Mouse (Mus musculus) lung, postnatal 10 days (tissue): ENCODE results near the gene 4930579F01Rik.

Source experiments
- DNase-seq: peaks from one replicate; pipeline ENCODE4 v3.0.0; 2021

The 4930579F01Rik gene

DNA sequence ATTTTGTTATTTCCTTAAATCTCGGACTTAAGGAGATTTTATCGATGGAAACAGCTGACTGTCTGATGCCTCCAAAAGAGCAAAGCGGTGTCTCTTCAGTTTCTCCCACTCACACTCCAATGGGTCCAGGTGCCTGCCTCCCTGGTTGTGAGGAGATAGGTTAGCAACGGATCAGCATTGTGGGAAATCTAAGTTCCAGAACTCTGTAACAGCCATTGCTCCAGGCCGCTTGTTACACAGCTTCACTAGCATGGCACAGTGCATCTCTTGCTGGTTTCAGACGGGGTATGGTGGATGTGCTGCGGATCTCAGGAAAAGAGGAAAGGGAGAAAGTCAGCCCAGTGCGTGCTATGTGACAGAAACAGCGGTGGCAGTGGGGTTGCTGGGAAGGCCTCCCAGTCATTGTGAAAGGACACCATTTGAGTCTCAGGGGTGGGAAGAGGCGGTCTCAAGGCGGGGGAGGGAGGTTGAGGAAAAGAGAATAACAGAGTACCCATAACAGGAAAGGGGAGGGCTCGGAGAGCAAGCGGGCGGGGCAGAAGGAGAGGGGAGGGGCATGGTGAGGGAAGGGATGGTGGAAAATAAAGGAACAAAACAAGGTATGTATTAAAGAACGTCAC is at the start of gene 4930579F01Rik:
4930579F01Rik (minus strand) TSS at position 143 of the 620 bp plus-strand sequence.
- peak; percentile 18 for DNase-seq

DNA sequence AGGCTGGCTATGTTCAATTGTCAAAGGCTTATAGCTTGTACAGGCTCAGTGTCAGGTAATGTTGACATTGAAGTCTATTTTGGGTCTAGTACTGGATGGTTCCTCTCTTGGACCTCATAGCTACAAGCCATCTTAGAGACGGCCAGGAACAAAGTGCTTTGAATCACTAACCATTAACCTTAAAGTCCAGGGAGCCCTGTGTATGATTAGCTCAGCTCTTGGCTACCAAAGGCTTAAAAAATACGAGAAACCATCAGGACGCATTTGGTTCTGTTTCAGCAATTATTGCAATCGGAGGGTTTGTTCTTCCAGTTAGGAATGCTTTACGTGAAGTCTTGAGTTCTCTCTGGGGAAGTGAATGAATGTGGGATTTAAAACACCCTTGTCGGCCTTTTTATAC is 49.3 kb upstream of the 4930579F01Rik start:
- DNase-seq = no peak

DNA sequence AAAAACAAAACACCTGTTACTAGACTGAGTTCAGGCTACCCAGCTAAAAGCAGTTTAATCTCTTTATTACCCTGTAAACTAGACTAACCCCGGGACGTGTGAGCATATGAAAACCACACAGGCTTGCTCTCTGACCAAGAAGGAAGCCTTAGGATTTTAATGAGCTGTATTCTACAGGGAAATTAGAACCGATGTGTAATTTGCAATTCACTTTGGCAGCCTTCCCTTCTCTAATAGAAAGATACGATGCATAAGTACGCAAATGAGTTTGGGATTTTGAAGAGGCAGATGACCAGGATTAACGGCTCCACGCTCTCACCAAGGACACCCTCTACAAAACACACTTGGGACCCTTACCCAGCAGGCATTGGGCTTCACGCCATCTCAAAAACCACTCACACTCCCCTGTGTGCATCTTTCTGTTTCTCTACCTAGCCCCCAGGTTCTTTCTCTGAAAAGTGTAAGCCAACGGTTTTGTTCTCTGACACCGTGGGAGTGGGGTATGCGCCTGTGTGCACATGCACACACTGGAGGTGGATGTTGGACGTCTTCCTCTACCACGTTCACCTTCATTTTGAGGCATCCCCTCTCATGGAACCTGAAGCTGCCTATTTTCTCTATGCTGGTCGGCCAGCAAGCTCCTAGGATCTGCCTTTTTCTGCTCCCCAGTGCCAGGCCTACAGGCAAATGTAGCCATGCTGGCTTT is 48.5 kb upstream of the 4930579F01Rik start:
- no peak for DNase-seq

DNA sequence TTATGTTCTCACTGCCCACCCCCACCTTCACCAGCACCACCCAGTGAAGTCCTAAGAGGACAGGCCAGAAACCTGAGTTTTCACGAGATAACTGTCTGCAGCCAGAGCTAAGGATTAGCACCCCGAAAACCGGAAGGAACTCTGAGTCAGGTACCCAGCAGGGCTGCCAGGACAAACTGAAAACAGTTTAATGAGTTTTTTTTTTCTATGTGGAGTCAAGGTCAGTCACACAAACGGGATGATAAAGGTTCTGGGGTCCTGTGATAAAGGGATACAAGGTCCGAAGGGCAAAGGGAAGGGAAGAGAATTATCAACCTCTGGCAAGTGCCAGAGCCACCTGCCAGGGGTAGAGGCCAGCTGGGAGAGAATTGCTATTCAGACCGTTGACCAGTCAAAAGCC is 47.7 kb upstream of the 4930579F01Rik start:
- no peak for DNase-seq

DNA sequence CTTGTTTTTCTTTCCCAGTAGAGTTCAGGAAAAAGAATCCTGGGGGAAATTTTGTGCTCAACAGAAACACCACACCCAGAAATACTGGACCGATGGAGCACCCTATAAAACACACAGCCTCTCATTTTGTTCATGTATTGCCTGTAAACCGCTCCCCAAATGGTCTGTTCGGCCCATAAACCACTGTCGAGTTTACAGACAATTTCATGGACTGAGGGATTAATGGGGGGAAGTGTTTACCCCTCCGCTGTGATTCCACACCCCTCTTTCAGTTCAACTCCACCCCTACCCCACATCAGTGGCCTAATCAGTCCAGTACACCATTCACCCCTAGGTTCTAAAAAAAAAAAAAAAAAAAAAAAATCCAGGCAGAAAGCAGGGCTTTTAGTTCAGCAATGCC is 47.3 kb upstream of the 4930579F01Rik start:
- no peak for DNase-seq

DNA sequence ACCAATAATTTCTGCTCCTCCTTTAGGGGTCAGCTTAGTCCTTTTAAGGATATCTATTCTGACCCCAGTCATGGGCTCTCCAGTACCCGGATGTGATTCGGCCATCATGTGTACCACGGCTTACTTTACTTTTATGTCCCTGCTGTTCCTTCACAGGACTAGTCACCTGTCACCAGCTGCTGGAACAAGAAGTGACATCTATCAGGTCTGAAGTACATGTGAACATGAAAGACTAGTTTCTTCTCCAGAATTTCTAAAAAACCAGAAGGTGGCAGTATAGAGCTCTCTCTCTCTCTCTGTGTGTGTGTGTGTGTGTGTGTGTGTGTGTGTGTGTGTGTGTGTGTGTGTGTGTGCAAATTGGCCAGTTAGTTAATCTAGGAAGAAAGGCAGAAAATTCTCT is 46.8 kb upstream of the 4930579F01Rik start:
- peak; percentile 11 for DNase-seq

DNA sequence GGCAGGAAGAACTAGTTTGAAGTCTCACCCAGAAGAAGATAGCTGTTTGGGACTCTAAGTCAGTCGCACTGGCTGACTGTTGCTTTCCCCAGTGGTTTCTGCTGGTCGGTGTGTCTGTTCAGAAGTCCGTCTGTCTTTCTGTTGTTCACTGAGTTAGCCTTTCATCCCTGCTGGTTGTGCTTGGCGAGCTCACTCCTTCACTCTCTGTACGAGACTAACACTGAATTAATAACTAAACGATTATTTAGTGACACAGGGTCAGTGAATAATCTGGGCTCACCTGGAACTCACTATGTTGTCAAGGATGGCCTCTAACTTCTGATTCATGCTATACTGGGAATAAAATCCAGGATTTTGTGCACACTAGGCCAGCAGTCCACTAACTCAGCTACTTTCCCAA is 45.8 kb upstream of the 4930579F01Rik start:
- no peak for DNase-seq

DNA sequence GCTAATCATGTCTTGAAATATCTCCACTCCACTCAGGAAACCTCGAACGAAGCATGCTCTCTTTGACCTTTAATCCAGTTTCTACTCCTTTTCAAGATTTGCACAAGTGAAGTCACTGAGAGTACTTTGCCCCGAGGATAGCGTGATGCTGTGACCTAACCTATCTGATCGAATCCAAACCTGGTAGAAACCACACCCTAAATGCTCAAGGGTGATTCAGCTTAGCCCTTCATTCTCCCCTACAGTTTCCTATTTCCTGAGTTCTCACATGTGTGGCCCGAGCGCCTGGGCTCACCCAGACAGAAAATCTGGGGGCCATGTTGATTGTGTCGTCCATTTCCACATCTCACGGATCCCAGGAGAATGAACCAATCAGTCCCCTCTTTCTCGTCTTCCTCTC is 44.4 kb upstream of the 4930579F01Rik start:
- DNase-seq = no peak

DNA sequence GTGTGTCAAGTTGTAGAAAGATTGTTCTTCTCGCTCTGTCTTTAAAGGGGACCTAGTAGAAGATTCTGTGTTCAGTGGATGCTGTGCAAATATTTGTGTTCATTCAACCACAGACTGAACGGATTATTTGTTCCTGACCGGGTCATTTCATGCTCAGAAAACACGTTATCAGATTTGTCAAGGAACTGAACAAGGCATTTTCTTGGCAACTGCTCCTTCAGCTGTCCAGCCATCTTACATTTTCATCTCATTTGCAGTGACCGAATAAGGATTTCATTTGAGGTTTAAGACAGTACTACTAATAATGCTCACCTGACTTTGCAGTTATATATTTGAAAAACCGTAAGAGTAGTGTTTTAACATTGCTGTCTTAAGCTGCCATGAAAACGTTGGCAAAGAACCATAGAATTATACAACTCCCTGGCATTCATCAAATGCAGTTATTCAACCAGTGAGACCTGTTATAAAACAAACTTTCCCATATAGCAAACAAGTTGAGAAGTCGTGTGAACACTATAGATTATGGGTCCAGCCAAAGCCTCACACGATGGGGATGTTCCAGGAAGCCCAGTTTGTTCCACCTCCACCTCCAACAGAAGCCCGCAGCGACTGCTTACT is 43.0 kb upstream of the 4930579F01Rik start:
- no peak for DNase-seq

DNA sequence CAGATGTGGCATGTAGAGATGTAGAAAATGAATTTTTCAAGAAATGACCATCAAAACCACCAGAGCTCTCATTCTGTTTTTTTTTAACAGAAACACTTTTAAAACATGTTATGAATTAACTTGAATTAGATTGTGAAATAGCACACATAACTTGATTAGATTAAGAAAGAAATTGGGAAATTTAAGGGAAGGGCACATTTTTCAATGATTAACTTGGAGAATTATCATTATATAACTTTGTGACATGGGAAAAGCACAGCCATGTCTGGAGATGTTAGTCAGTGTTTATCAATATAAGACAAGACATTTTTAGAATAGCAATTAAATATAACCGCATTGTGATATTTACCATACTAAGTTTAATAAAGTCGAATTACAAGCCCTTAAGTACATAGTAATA is 37.9 kb upstream of the 4930579F01Rik start:
- no peak for DNase-seq

DNA sequence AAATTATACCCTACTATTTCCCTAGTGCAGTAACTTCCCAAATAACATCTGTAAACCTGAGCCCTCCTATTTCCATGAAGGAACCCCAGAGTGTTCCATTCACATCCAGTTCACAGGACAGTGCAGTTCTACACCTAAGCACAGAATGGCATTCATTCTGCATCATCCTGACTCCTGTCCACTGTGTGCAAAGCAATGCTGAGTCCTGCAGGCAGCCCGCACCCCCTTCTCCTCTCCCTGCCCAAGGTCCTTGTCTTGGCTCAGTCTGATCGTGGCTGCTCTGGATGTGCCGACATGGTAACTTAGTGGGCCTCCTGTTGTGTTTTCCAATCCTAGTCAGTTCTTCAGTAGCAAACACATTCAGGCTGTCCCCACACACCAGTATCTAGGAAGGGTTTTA is 36.6 kb upstream of the 4930579F01Rik start:
- no peak for DNase-seq

DNA sequence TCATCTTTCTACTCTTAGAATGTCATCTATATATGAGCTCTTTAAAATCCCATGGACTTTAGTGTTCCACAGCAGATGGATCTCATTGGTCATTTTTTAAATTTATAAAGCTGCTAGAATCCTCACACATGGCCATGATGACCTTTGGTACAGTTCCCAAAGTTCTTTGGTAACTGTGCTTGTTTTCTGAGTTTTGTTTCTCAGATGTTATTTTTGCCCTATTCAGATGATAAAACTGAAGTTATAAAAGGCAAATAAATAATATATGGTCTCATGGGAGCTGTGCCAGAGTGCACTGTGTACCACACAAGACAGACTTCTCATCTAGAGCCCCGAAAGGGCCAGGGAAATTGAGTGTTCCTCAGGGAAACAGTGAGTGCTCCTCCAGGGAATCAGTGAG is 35.8 kb upstream of the 4930579F01Rik start:
- no peak for DNase-seq

DNA sequence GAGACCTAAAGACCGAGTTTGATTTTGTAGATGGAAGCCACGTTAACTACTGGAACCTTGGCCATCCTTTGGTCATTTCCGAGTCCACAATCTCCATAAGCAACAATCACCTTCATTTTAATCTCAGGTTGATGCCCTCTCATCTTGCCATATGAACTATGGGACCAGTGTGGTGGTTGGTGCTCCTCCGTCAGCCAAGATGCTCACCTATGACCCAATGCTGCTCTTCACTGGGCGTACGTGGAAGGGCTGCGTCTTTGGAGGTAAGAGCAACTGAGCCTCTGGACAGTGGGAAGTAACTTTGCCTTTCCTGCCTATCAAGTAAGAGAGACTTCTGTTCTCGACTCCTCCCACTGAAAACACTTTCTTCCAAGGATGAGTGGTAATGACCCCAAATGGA is 34.2 kb upstream of the 4930579F01Rik start:
- no peak for DNase-seq

DNA sequence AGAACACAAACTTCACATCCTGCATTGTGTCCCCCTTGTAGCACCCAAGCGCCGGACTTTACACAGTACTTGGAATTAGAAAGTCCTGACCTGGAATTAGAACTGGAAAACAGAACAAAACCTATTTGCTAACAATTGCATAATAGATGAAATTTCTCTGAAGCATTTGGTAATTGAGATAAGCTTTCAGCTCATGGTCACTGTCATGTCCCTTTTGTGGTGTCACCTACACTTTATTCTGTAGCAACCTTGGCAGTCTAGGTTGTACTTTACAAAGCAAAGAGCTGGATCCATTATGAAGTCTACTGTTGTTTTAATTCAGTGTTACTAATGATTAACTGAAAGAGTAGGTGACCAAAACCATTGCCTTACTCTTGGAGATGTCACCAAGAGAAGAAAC is 33.5 kb upstream of the 4930579F01Rik start:
- no peak for DNase-seq

DNA sequence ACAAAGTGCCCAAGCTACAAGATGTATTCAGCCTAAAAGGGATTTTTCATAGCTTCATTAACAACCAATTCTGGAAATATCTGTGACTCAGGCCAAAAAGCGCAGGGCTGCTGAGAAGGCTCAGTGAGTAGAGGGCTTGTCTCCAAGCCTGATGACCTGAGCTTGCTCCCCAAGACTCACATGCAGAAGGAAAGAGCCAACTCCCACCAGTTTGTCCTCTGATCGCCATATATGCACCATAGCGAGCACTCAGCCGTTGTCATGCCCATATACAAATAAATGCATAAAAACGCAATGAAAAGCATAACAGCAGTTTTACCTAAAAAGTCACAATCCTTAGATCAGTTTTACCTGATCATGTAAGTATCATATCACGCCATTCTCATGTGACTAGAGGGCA is 32.9 kb upstream of the 4930579F01Rik start:
- DNase-seq = no peak

DNA sequence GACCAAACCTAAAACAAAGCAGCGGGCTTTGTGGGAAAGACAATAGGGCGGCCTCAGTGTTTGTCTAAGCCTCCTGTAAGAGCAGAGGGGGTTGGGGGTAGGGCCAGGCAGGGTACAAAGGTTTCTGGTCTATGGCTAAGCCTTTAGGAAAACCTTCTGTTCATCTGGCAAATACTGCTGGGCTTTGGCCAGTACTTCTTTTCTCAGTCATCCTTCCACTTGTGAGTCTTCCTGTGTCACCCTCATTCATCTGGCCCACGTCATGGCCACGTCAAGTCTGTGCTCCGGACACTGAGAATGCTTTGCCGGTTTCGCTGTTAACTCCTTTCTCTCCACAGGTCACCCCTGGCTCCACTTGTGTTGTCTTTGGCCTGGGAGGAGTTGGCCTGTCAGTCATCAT is 32.2 kb upstream of the 4930579F01Rik start:
- DNase-seq = peak; percentile 46

DNA sequence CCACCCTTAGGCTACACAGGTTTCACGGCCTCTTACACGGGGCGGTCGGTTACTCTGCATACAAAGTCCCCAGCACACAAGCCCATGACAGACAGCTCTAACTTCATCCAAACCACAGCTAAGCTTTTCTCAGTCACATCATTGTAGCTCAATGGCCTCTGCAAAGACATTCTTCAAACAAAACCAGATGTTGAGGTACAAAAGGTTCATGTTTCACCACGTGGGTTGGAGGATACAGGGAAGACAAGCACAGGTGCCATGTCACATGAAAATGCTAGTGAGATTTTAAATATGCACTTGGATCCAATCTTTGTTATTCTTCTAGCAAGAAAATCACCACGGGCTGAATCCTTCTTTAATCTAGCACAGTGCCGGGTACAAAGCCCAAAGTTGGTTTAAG is 31.7 kb upstream of the 4930579F01Rik start:
- no peak for DNase-seq

DNA sequence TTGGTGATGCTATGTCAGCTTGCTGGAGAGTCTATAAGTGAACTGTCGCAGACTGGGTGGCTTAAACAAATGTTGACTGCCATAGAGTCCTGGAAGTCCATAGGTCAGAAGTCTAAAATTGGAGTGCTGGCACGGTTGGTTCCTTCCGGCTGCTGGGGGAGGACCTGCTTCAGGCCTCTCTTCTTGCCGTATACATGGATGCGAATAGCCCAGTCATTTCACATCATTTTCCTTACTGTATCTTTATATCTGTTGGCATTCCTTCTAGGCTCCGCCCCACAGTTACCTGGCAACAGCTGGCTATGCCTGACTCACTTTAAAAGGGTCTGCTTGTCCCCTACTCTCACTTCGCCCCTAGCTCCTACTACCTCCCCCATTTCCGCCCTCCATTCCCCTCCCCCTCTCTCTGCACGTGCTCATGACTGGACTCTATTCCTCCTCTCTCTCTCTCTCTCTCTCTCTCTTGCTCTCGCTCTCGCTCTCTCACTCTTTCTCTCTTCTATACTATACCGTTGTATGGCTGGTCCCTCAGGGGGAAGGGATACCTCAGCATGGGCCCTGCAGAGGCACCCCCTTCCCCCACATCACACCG is 30.8 kb upstream of the 4930579F01Rik start:
- DNase-seq = no peak

DNA sequence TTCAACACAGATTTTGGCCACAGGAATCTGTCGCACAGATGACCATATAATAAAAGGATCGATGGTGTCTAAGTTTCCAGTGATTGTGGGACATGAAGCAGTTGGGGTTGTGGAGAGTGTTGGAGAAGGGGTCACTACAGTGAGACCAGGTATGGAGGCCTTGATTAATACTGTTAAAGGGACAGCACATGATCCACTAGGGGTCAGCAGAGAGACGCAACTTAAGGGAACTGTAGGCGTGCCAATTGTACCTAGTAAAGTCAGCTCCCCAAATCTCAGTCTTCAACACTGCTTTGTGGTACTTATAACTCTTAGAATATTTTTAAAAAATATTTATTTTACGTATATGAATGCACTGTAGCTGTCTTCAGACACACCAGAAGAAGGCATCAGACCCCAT is 29.3 kb upstream of the 4930579F01Rik start:
- DNase-seq = peak; percentile 82

DNA sequence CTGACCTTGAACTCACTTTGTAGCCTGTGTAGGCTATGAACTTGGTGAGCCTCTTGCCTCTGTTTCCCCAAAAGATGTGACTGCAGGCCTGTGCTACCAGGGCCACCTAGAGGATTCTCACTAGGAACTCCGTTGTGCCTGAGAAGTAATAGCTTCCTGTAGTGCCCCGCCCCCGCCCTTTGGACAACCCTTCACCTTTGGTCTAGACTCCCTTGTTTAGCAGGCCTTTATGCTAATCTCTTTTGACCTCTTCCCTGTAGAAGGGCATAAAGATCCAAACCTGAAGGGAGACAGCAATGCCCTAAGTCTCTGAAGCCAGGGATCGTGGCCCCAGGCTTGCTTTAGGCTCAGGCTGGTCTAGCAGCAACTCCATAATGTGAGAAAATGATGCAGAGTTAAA is 28.9 kb upstream of the 4930579F01Rik start:
- no peak for DNase-seq

DNA sequence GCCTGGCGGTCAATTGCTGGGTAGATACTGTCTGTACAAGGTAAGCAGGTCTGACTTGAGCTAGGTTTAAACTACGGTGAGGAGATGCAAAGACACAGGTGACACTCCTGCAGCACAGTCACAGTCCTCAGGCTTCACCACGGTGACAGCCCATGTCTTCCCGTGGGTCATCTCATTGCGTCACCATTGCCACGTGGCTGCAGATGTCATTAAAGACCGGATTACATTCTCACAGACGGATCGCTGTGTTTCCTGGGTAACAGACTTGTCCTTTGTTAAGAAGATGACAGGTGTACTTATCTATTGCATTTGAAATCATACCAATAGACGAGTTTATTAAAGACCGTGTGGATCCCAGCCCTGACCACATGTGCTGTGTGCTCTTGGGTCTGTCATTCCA is 27.5 kb upstream of the 4930579F01Rik start:
- no peak for DNase-seq

DNA sequence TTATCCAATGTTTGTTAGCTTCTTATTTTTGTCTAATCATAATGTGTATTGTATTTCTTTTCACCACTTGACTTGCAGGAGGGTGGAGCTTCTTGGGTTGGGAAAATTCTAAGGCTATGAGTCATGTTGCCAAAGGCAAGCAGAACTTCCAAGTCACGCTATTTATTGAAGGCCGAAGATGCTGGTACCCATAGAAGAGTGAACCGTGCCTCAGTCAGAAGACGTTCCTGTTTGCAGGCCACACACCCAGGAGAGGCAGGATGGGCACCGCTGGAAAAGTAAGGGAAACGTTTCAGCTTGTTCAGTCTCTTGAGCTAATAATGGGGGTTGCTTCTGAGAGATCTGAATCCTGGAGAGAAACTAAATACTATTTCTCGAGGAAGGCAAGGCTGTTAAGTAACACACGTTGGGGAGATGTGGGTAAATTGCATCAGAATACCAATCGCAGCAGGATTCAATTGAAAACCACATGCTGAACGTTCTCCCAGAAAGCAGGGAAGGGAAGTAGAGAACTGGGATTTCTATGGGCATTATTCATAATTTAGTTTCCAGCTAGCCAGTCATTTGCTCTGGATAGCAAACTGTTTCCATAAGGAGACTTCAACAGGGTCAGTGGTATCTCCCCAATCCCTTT is 24.1 kb upstream of the 4930579F01Rik start, which contains the start of gene Adh7:
Adh7 (plus strand) TSS at position 130 of the 634 bp plus-strand sequence.
- DNase-seq = no peak

DNA sequence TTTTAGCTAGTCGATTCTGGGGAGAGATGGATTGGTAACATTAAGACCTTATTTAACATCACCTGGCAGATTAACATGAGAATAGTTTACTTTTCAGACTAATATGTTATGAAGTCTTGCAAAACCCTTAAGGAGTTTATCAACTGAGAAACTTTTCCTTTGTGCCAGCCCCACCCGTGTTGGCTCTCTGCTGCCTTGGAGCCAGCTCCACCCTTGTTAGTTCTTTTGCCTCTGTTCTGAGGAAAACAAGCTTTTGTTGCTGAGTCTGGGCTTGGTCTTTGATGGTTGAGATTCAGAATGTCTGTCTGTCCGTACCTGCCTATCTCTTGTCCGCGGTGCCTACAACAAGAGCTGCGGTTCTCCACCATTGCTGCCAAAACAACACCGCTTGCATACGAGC is 22.5 kb upstream of the 4930579F01Rik start:
- no peak for DNase-seq
